Mouse (Mus musculus) frontal cortex, adult 2 months (tissue): Measurements from ENCODE around the gene Slc10a3. TPM values are rescaled to one million over a fixed set of nuclear protein-coding genes. Genes with fewer than 3 reads are reported as not detected.

Experiments
- polyA plus RNA-seq: library from polyadenylated mRNA; depleted of rRNA; stranded (reverse); fragments of >200 nt; gene quantifications from 2 replicates; pipeline ENCODE4 v1.2.3, GENCODE M21; 2012; rRNA removed

The Slc10a3 gene
- polyA plus RNA-seq, 1 experiment = 4.8 TPM

Other genes with a start within 250 kb of the Slc10a3 start
- gene Opn1mw, start 245.9 kb downstream of the Slc10a3 start, polyA plus RNA-seq = 0.25 and 0.32 TPM in 2 replicates
- gene Mecp2, start 238.0 kb downstream of the Slc10a3 start, polyA plus RNA-seq = 29.7 and 30.6 TPM in 2 replicates
- gene Tex28, start 205.5 kb downstream of the Slc10a3 start, polyA plus RNA-seq = not detected in 2 replicates
- 0.04 TPM in 2 replicates for gene Tktl1, start 196.1 kb downstream of the Slc10a3 start, polyA plus RNA-seq
- gene Flna, start 123.5 kb downstream of the Slc10a3 start, polyA plus RNA-seq = 131 and 166 TPM in 2 replicates
- gene Emd, start 118.7 kb downstream of the Slc10a3 start, polyA plus RNA-seq = 45.2 and 45.8 TPM in 2 replicates
- gene Rpl10, start 102.5 kb downstream of the Slc10a3 start, polyA plus RNA-seq = 698 and 796 TPM in 2 replicates
- gene Taz, start 91.4 kb downstream of the Slc10a3 start, polyA plus RNA-seq = 95.1 and 109 TPM in 2 replicates
- 3.7 and 4.8 TPM in 2 replicates for gene Dnase1l1, start 91.0 kb downstream of the Slc10a3 start, polyA plus RNA-seq
- 465 and 472 TPM in 2 replicates for gene Atp6ap1, start 76.3 kb downstream of the Slc10a3 start, polyA plus RNA-seq
- gene Gdi1, start 68.4 kb downstream of the Slc10a3 start, polyA plus RNA-seq = 923 and 1,152 TPM in 2 replicates
- gene Fam50a, start 60.3 kb downstream of the Slc10a3 start, polyA plus RNA-seq = 46.8 and 58.9 TPM in 2 replicates
- 55.4 and 59.9 TPM in 2 replicates for gene Plxna3, start 44.3 kb downstream of the Slc10a3 start, polyA plus RNA-seq
- gene Lage3, start 19.7 kb downstream of the Slc10a3 start, polyA plus RNA-seq = 57.1 and 65.1 TPM in 2 replicates
- 68.4 and 73.3 TPM in 2 replicates for gene Ubl4a, start 131 bp downstream of the Slc10a3 start, polyA plus RNA-seq
- 33.8 and 33.9 TPM in 2 replicates for gene Fam3a, start 19.9 kb upstream of the Slc10a3 start, polyA plus RNA-seq
- gene Ikbkg, start 19.9 kb upstream of the Slc10a3 start, polyA plus RNA-seq = 20.5 and 21.4 TPM in 2 replicates
- 30.2 and 31.8 TPM in 2 replicates for gene G6pdx, start 55.8 kb upstream of the Slc10a3 start, polyA plus RNA-seq
- gene Gm6880, start 108.0 kb upstream of the Slc10a3 start, polyA plus RNA-seq = not detected in 2 replicates
- gene Olfr1326-ps1, start 201.5 kb upstream of the Slc10a3 start, polyA plus RNA-seq = 0.04 TPM in 1 of 2 replicates, not detected in the other
- gene Olfr1325, start 219.3 kb upstream of the Slc10a3 start, polyA plus RNA-seq = not detected in 2 replicates